In genomic region chr6:54035548-54035947, GRCm38 (mm10) we compare ENCODE assay signal across 32 mouse cellular contexts. TPM values are rescaled to one million over a fixed set of nuclear protein-coding genes. Genes with fewer than 3 reads are reported as not detected.
DNase-seq lines count a peak whose midpoint lies in the region; ATAC-seq and TF ChIP-seq lines count a peak whose summit lies in the region.
"Had no signal": no experiment of that assay in that cellular context is flagged by ENCODE, and none has a peak within 500 bp of the region (broad histone marks: within the 10 kb centered on the region; RNA-seq: fewer than 3 reads in every experiment).

No protein-coding gene starts in this region.

- H3K27me3 ChIP-seq in kidney, embryonic 14.5 days (ENCODE audit: control insufficient read depth, insufficient read depth, low read length), result peaks cover 9% of the 10 kb centered on the region
- no peaks in the 10 kb centered on the region for H3K27me3 ChIP-seq in small intestine, adult 2 months (ENCODE audit: control insufficient read depth, insufficient read depth, low read length)
- no peaks in the 10 kb centered on the region for H3K27me3 ChIP-seq in cerebellum, adult 2 months (ENCODE audit: control insufficient read depth, insufficient read depth, low read length)
- H3K27me3 ChIP-seq: hindbrain, embryonic 15.5 days had no signal

- H3K9me3 ChIP-seq in kidney, embryonic 14.5 days (ENCODE audit: control insufficient read depth, low read length), result no peaks in the 10 kb centered on the region
- H3K9me3 ChIP-seq: forebrain, embryonic 13.5 days; hindbrain, embryonic 15.5 days had no signal

- ATAC-seq in kidney, embryonic 14.5 days (ENCODE audit: low FRiP score, low TSS enrichment), result no peak
- ATAC-seq in granulocyte monocyte progenitor cell, adult 5-6 weeks (replicated peaks; ENCODE audit: poor library complexity, severe bottlenecking), result 0 out of 2 replicates have a peak, but pooled peaks have one; percentile 11
- ATAC-seq: activated CD4-positive, CD25-positive, alpha-beta regulatory T cell, adult 4 months; forebrain, embryonic 13.5 days had no signal

- H3K4me3 ChIP-seq in kidney, embryonic 14.5 days (ENCODE audit: low read length), result no peak overlapping the region
- no peak overlapping the region for H3K4me3 ChIP-seq in small intestine, adult 2 months (ENCODE audit: low read depth, low read length)
- H3K4me3 ChIP-seq in cerebellum, adult 2 months (replicated peaks; ENCODE audit: insufficient read depth, low read depth, low read length), result no peak overlapping the region
- H3K4me3 ChIP-seq: forebrain, embryonic 13.5 days; heart, adult 2 months; heart, embryonic 13.5 days; hindbrain, embryonic 15.5 days had no signal

- 46% methylated on average over 3 of the region's 3 CpGs for WGBS in kidney, embryonic 14.5 days
- 42% methylated on average over 3 of the region's 3 CpGs for WGBS in small intestine, adult 2 months
- 81% methylated on average over 3 of the region's 3 CpGs for WGBS in cerebellum, adult 2 months

- H3K4me1 ChIP-seq in kidney, embryonic 14.5 days (ENCODE audit: control insufficient read depth, insufficient read depth, low read length), result peaks cover 6% of the 10 kb centered on the region; the same call in 1 of the 2 replicates
- H3K4me1 ChIP-seq in small intestine, adult 2 months (ENCODE audit: control insufficient read depth, insufficient read depth, insufficient read length, low read length), result peaks cover 13% of the 10 kb centered on the region; the same call in 1 of the 2 replicates
- peaks cover 5% of the 10 kb centered on the region for H3K4me1 ChIP-seq in cerebellum, adult 2 months (ENCODE audit: control insufficient read depth, insufficient read depth, low read length)

- H3K36me3 ChIP-seq in kidney, embryonic 14.5 days (ENCODE audit: control insufficient read depth, insufficient read depth, low read length), result no peaks in the 10 kb centered on the region
- H3K36me3 ChIP-seq in small intestine, adult 2 months (ENCODE audit: control insufficient read depth, insufficient read depth, low read length), result no peaks in the 10 kb centered on the region
- H3K36me3 ChIP-seq: heart, embryonic 13.5 days; hindbrain, embryonic 15.5 days had no signal

- no peak overlapping the region for H3K4me2 ChIP-seq in kidney, embryonic 14.5 days (replicated peaks; ENCODE audit: low read depth, low read length)
- H3K4me2 ChIP-seq: forebrain, embryonic 13.5 days; heart, embryonic 13.5 days; hindbrain, embryonic 15.5 days had no signal

- peak; percentile 58 for DNase-seq in kidney, adult 18-20 months
- peak; percentile 87 for DNase-seq in kidney, adult 9 months
- DNase-seq in cerebellum, adult 2 months, result no peak
- DNase-seq in cerebellum, postnatal 4 days (ENCODE audit: low spot score in 2 of 2), result no peak
- DNase-seq: adrenal gland, postnatal 10 days; cerebellum, adult 18-20 months; cerebellum, postnatal 25 days; heart, adult 2 months; heart, postnatal 14 days; left cerebral cortex, postnatal 4 days; liver; lung, embryonic 14.5 days; lung, postnatal 4 days; thymus, postnatal 14 days had no signal

- no peak overlapping the region for H3K9ac ChIP-seq in kidney, embryonic 14.5 days (ENCODE audit: low read depth, low read length)
- H3K9ac ChIP-seq: forebrain, embryonic 13.5 days; heart, embryonic 13.5 days; hindbrain, embryonic 15.5 days; lung, embryonic 14.5 days had no signal

- TF ChIP-seq CTCF in small intestine, adult 2 months (IDR thresholded peaks at IDR 0.05; ENCODE audit: extremely low read depth, insufficient read length, insufficient replicate concordance, low read depth, low read length), result no peak
- TF ChIP-seq CTCF in cerebellum, adult 2 months (IDR thresholded peaks at IDR 0.05; ENCODE audit: borderline replicate concordance, insufficient read depth, low read depth, low read length), result no peak

- no peak for TF ChIP-seq POLR2A in small intestine, adult 2 months (IDR thresholded peaks at IDR 0.05; ENCODE audit: low read depth, low read length)
- TF ChIP-seq POLR2A in cerebellum, adult 2 months (IDR thresholded peaks at IDR 0.05; ENCODE audit: borderline replicate concordance, insufficient read depth, low read length), result no peak

- H3K27ac ChIP-seq in kidney, embryonic 14.5 days (ENCODE audit: low read depth, low read length), result no peak overlapping the region
- H3K27ac ChIP-seq in small intestine, adult 2 months (ENCODE audit: insufficient read depth, low read depth, low read length), result peak overlapping the region; percentile 53
- H3K27ac ChIP-seq in cerebellum, adult 2 months (ENCODE audit: insufficient read depth, low read length), result no peak overlapping the region
- H3K27ac ChIP-seq: heart, adult 2 months; heart, embryonic 13.5 days had no signal

RNA-seq across cellular contexts. Expression of gene Chn2, which starts 3.8 kb away (rescaled TPM):
- polyA plus RNA-seq in kidney, embryonic 14.5 days (2014; fragmentation: Nextera tagmentation; extraction: Ambion mirVana), result 13.3 and 17.3 TPM in 2 replicates
- total RNA-seq in granulocyte monocyte progenitor cell, adult 5-6 weeks (2014; fragmentation: Nextera tagmentation), result 13.6 and 15.2 TPM in 2 replicates
- total RNA-seq in granulocyte monocyte progenitor cell, adult 5-6 weeks (2017), result 8.3 and 11.2 TPM in 2 replicates
- polyA plus RNA-seq in small intestine, adult 2 months (2012; rRNA removed), result 35.2 and 53.5 TPM in 2 replicates
- 574 and 684 TPM in 2 replicates for polyA plus RNA-seq in cerebellum, adult 2 months (2012; rRNA removed)
- total RNA-seq: MEL had no signal

RNA-seq across cellular contexts. Expression of gene Cpvl, which starts 57.1 kb away (rescaled TPM):
- polyA plus RNA-seq in kidney, embryonic 14.5 days (2014; fragmentation: Nextera tagmentation; extraction: Ambion mirVana), result 0.32 and 0.51 TPM in 2 replicates
- total RNA-seq in granulocyte monocyte progenitor cell, adult 5-6 weeks (2014; fragmentation: Nextera tagmentation), result not detected in 2 replicates
- total RNA-seq in granulocyte monocyte progenitor cell, adult 5-6 weeks (2017), result not detected in 2 replicates
- polyA plus RNA-seq in small intestine, adult 2 months (2012; rRNA removed), result 0.10 TPM in 1 of 2 replicates, not detected in the other
- 0.26 and 0.40 TPM in 2 replicates for polyA plus RNA-seq in cerebellum, adult 2 months (2012; rRNA removed)
- total RNA-seq: adrenal gland, postnatal 10 days; gastrocnemius, adult 8-10 months; heart, adult 2 months; heart, postnatal 14 days; layer of hippocampus, adult 18-20 months; left cerebral cortex, adult 8-10 months; left cerebral cortex, postnatal 4 days; megakaryocyte-erythroid progenitor cell, adult 5-6 weeks; MEL; midbrain, postnatal 0 days had no signal
- polyA plus RNA-seq: activated CD4-positive, CD25-positive, alpha-beta regulatory T cell, adult 4 months; C2C12; embryonic facial prominence, embryonic 14.5 days; forebrain, embryonic 13.5 days; heart, adult 2 months; heart, embryonic 13.5 days; hindbrain, embryonic 15.5 days; intestine, embryonic 14.5 days; neural tube, embryonic 14.5 days; stomach, embryonic 14.5 days had no signal

Comparison
In these comparisons a context has a peak if more than half of its experiments do, and no peak if none do; other contexts are left out.
1. DNase-seq: peak in kidney, adult 18-20 months (single experiment) and kidney, adult 9 months (single experiment); none in cerebellum, adult 2 months (0 of 2) and cerebellum, postnatal 4 days (0 of 2).
2. RNA of gene Chn2, which starts 3.8 kb away (polyA plus RNA-seq): 574 to 684 TPM in cerebellum, adult 2 months; 35.2 to 53.5 TPM in small intestine, adult 2 months and 13.3 to 17.3 TPM in kidney, embryonic 14.5 days; every median in the first group is over 10 times any median in the second.